Mouse (Mus musculus): ENCODE results near the gene Ifne. TPM values are rescaled to one million over a fixed set of nuclear protein-coding genes. Genes with fewer than 3 reads are reported as not detected.

Gene Ifne
- total RNA-seq (2012; rRNA removed) (not detected in 2 replicates), total RNA-seq (2014; rRNA removed) (not detected in 2 replicates), polyA plus RNA-seq (2012; ENCODE audit: insufficient read length, low read depth) (not detected in 2 replicates)

GRCm38 (mm10) chr4:88880101-88880500 lies at the start of gene Ifne:
Gene Ifne (minus strand): TSS chr4:88880201.
- TF ChIP-seq GABPA (IDR thresholded peaks at IDR 0.05; ENCODE audit: insufficient replicate concordance, low read depth, low read length) (no peak), IRF4 (IDR thresholded peaks at IDR 0.05; ENCODE audit: low read depth, low read length) (no peak), EP300 (IDR thresholded peaks at IDR 0.05; ENCODE audit: low read length) (no peak), CHD1 (IDR thresholded peaks at IDR 0.05; ENCODE audit: low read depth, low read length) (no peak), MAX (IDR thresholded peaks at IDR 0.05; ENCODE audit: low read length) (no peak), CHD2 (IDR thresholded peaks at IDR 0.05; ENCODE audit: low read length) (no peak), TCF12 (IDR thresholded peaks at IDR 0.05; ENCODE audit: low read depth, low read length) (no peak), E2F4 (IDR thresholded peaks at IDR 0.05; ENCODE audit: insufficient replicate concordance, low read depth, low read length) (no peak), POLR2A (IDR thresholded peaks at IDR 0.05; ENCODE audit: low read depth, low read length) (no peak), PAX5 (IDR thresholded peaks at IDR 0.05; ENCODE audit: low read length) (no peak), KAT2A (IDR thresholded peaks at IDR 0.05; ENCODE audit: insufficient replicate concordance, low read length) (no peak), SMC3 (IDR thresholded peaks at IDR 0.05; ENCODE audit: low read depth, low read length) (no peak)
- no peak within 1 kb of the TSS for H3K4me2 ChIP-seq (ENCODE audit: insufficient read depth, low read depth, poor library complexity, severe bottlenecking)
- H3K36me3 ChIP-seq (replicated peaks in 1 of 2; ENCODE audit: control insufficient read depth in 1 of 2, insufficient read depth in 1 of 2, low read length in 1 of 2): no peaks in the 10 kb centered on the region
- dilution Hi-C loops (cut with MboI; ENCODE audit: extremely low pct_ligation_motif_present, extremely low pct_unique_long_range_greater_than_20kb, low sequenced_read_pairs): no loop called here
- H3K9me3 ChIP-seq (replicated peaks; ENCODE audit: low read length): peaks cover 8% of the 10 kb centered on the region
- peaks cover 2% of the 10 kb centered on the region for H3K27me3 ChIP-seq (replicated peaks)
- no peak within 1 kb of the TSS for H3K4me3 ChIP-seq (replicated peaks in 1 of 3; ENCODE audit: low read depth in 2 of 3, low read length in 2 of 3, poor library complexity in 1 of 3)
- peaks cover 18 to 21% of the 10 kb centered on the region in 2 experiments for H3K4me1 ChIP-seq (ENCODE audit: control insufficient read depth in 1 of 2, insufficient read depth in 2 of 2)
- no peak within 1 kb of the TSS for H3K9ac ChIP-seq (ENCODE audit: insufficient read depth, low read depth)
- in situ Hi-C loops (cut with MboI; ENCODE audit: low pct_ligation_motif_present, low pct_unique_long_range_greater_than_20kb, low sequenced_read_pairs): loop anchor here (25.0 kb wide), 1 partner anchor 807 kb away; the partner anchor contains the start of gene Dmrta1
- no peaks in the 10 kb centered on the region for H3K79me2 ChIP-seq (replicated peaks; ENCODE audit: control insufficient read depth, extremely low read depth, insufficient read depth, poor library complexity, severe bottlenecking)
- DNase-seq (ENCODE audit: extremely low read depth): no peak
- no peak within 1 kb of the TSS for H3K27ac ChIP-seq (ENCODE audit: insufficient read depth, low read depth)

DNA sequence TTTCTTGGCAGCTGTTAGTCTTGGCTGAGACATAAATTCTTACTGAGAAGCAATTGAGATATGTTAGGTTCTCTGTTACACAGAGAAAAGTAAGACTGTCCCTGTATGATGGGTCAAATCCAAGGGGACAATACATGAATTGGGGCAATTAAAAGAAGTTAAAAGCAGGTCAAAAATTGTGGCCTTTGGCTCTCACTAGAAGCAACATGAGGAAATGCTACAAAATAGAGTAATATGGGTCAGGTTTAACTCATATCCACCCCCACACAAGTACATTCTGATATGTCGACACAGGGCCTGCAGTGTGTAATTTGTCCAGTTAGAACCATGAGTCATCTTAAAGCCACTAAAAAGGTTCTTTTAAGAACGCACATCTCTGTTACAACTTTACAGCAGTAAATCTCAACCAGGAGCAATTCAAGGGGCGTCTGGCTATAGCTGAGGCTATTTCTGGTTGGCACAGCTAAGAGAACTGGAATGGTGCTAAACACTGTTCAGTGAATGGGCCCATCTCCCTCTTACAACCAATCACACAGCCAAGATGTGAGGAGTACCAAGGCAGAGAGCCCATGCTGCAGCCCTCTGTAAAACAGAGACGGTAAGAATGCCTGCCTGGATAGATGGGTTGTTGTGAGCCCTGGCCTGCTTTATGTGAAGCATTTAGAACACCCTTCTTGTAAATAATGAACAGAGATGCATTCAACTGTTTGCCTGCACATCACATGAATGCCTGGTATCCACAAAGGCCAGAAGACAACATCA lies 48.5 kb upstream of the Ifne start:
- TF ChIP-seq RAD21 (IDR thresholded peaks at IDR 0.05; ENCODE audit: low read depth, low read length) (no peak), IRF4 (IDR thresholded peaks at IDR 0.05; ENCODE audit: low read depth, low read length) (no peak), ZMIZ1 (IDR thresholded peaks at IDR 0.05; ENCODE audit: low read depth, low read length) (no peak), ZC3H11A (IDR thresholded peaks at IDR 0.05; ENCODE audit: low read depth, low read length) (no peak), NELFE (IDR thresholded peaks at IDR 0.05; ENCODE audit: low read depth, low read length) (no peak), E2F4 (IDR thresholded peaks at IDR 0.05; ENCODE audit: insufficient replicate concordance, low read depth, low read length) (no peak), POLR2A (IDR thresholded peaks at IDR 0.05; ENCODE audit: low read depth, low read length) (no peak), KAT2A (IDR thresholded peaks at IDR 0.05; ENCODE audit: insufficient replicate concordance, low read length) (no peak), TCF12 (IDR thresholded peaks at IDR 0.05; ENCODE audit: low read depth, low read length) (no peak), ZNF384 (IDR thresholded peaks at IDR 0.05; ENCODE audit: low read depth, low read length) (no peak), GABPA (IDR thresholded peaks at IDR 0.05; ENCODE audit: insufficient replicate concordance, low read depth, low read length) (no peak), NRF1 (IDR thresholded peaks at IDR 0.05; ENCODE audit: low read depth, low read length) (no peak), ZKSCAN1 (IDR thresholded peaks at IDR 0.05; ENCODE audit: borderline replicate concordance, low read depth, low read length) (no peak), CHD1 (IDR thresholded peaks at IDR 0.05; ENCODE audit: low read depth, low read length) (no peak), MAZ (IDR thresholded peaks at IDR 0.05; ENCODE audit: low read depth, low read length) (no peak), EP300 (IDR thresholded peaks at IDR 0.05; ENCODE audit: low read length) (no peak), SIN3A (IDR thresholded peaks at IDR 0.05; ENCODE audit: low read length) (no peak)
- H3K27ac ChIP-seq (ENCODE audit: insufficient read depth, low read depth): no peak overlapping the region
- no peak overlapping the region for H3K9ac ChIP-seq (ENCODE audit: insufficient read depth, low read depth)
- no peaks in the 10 kb centered on the region for H3K27me3 ChIP-seq (replicated peaks)
- peaks cover 16% of the 10 kb centered on the region for H3K9me3 ChIP-seq (replicated peaks; ENCODE audit: low read length)
- peaks cover 54 to 65% of the 10 kb centered on the region in 2 experiments for H3K36me3 ChIP-seq (replicated peaks in 1 of 2; ENCODE audit: control insufficient read depth in 1 of 2, insufficient read depth in 1 of 2, low read length in 1 of 2)
- peaks cover 69% of the 10 kb centered on the region for H3K79me2 ChIP-seq (replicated peaks; ENCODE audit: control insufficient read depth, extremely low read depth, insufficient read depth, poor library complexity, severe bottlenecking)
- dilution Hi-C loops (cut with MboI; ENCODE audit: extremely low pct_ligation_motif_present, extremely low pct_unique_long_range_greater_than_20kb, low sequenced_read_pairs) (no loop called here), in situ Hi-C loops (cut with MboI; ENCODE audit: low pct_ligation_motif_present, low pct_unique_long_range_greater_than_20kb, low sequenced_read_pairs) (no loop called here)
- H3K4me2 ChIP-seq (ENCODE audit: insufficient read depth, low read depth, poor library complexity, severe bottlenecking): no peak overlapping the region
- H3K4me3 ChIP-seq (replicated peaks in 1 of 3; ENCODE audit: low read depth in 2 of 3, low read length in 2 of 3, poor library complexity in 1 of 3): no peak overlapping the region
- peaks cover 5 to 10% of the 10 kb centered on the region in 2 experiments; a peak in 3 of 4 replicates for H3K4me1 ChIP-seq (ENCODE audit: control insufficient read depth in 1 of 2, insufficient read depth in 2 of 2)
- no peak for DNase-seq (ENCODE audit: extremely low read depth)
